Mouse (Mus musculus): ENCODE results near the gene Dbil5. TPM values are rescaled to one million over a fixed set of nuclear protein-coding genes. Genes with fewer than 3 reads are reported as not detected.

The Dbil5 gene
- total RNA-seq, 2 experiments from 2014 or later: not detected

GRCm38 (mm10) chr11:76268001-76268459, 50.6 kb downstream of the Dbil5 start:
- no peak for DNase-seq
- intact Hi-C loops (cut with DNase I): no loop called here

Other genes starting within 250 kb of the Dbil5 start
- under 1 TPM in 1 of 2 experiments, not detected in 1; 0.62 TPM for gene 1700016K19Rik, start 217.7 kb upstream of the Dbil5 start, total RNA-seq (2021)
- 10 to 100 TPM; 61.0 to 62.9 TPM for gene Rflnb, start 189.8 kb upstream of the Dbil5 start, total RNA-seq (2021)
- gene Vps53, start 38.0 kb upstream of the Dbil5 start, total RNA-seq (2021): 10 to 100 TPM; 29.1 to 30.9 TPM
- 1 to 10 TPM; 6.3 to 6.6 TPM for gene Fam57a, start 37.9 kb upstream of the Dbil5 start, total RNA-seq (2021)
- 1 to 10 TPM; 1.8 to 2.6 TPM for gene Gemin4, start 56 bp downstream of the Dbil5 start, total RNA-seq (2021)
- 10 to 100 TPM; 20.6 to 22.8 TPM for gene Mrm3, start 26.1 kb downstream of the Dbil5 start, total RNA-seq (2021)
- 10 to 100 TPM; 37.7 to 44.7 TPM for gene Glod4, start 26.1 kb downstream of the Dbil5 start, total RNA-seq (2021)
- gene Nxn, start 181.5 kb downstream of the Dbil5 start, total RNA-seq (2021): 10 to 100 TPM; 15.5 to 17.4 TPM
- gene Timm22, start 189.3 kb downstream of the Dbil5 start, total RNA-seq (2021): 10 to 100 TPM; 41.3 to 46.9 TPM

Data from heart, postnatal 14 days (tissue).